Mouse (Mus musculus) embryo, embryonic 10.5 days (tissue): Measurements from ENCODE around the gene Capn2.

Experiments used
- DNase-seq: peaks from one replicate; pipeline ENCODE4 v3.0.0-alpha.2; 2015; ENCODE audit warnings: low spot score

Capn2 gene

GRCm38 (mm10) chr1:182460291-182461244 lies 56.8 kb downstream of the Capn2 start:
- DNase-seq, result peak; percentile 46

- peak; percentile 15 for DNase-seq
These were observed 58.0 kb downstream of the Capn2 start for GRCm38 (mm10) chr1:182459436-182459835.

- no peak for DNase-seq
These were observed 58.9 kb downstream of the Capn2 start for GRCm38 (mm10) chr1:182458556-182458955.

GRCm38 (mm10) chr1:182455080-182455479 lies 62.3 kb downstream of the Capn2 start:
- no peak for DNase-seq

GRCm38 (mm10) chr1:182452473-182452872 lies 64.9 kb downstream of the Capn2 start:
- no peak for DNase-seq

GRCm38 (mm10) chr1:182448276-182449035 lies 69.0 kb downstream of the Capn2 start:
- no peak for DNase-seq

GRCm38 (mm10) chr1:182444116-182444515 lies 73.3 kb downstream of the Capn2 start:
- no peak for DNase-seq

- no peak for DNase-seq
These were observed 75.5 kb downstream of the Capn2 start for GRCm38 (mm10) chr1:182441791-182442473.

- DNase-seq, result no peak
These were observed 77.7 kb downstream of the Capn2 start for GRCm38 (mm10) chr1:182439546-182440222.

- DNase-seq, result no peak
These were observed 80.7 kb downstream of the Capn2 start for GRCm38 (mm10) chr1:182436746-182437145.

- no peak for DNase-seq
These were observed 85.3 kb downstream of the Capn2 start for GRCm38 (mm10) chr1:182432059-182432458.

GRCm38 (mm10) chr1:182430676-182431075 lies 86.7 kb downstream of the Capn2 start:
- no peak for DNase-seq

- no peak for DNase-seq
These were observed 87.6 kb downstream of the Capn2 start for GRCm38 (mm10) chr1:182429826-182430225.

GRCm38 (mm10) chr1:182427426-182427825 lies 90.0 kb downstream of the Capn2 start:
- DNase-seq, result no peak

- DNase-seq, result no peak
These were observed 91.0 kb downstream of the Capn2 start for GRCm38 (mm10) chr1:182426444-182426843.

GRCm38 (mm10) chr1:182425176-182425575 lies 92.2 kb downstream of the Capn2 start:
- no peak for DNase-seq

- no peak for DNase-seq
These were observed 93.1 kb downstream of the Capn2 start for GRCm38 (mm10) chr1:182424274-182424673.

- no peak for DNase-seq
These were observed 97.9 kb downstream of the Capn2 start for GRCm38 (mm10) chr1:182419481-182419880.
